Mouse (Mus musculus): ENCODE measurements at regions not wholly inside any gene's neighbourhood (a gene's known extent, or its start where the extent isn't known, plus 50 kb on each side); places are given as distances from the start of the nearest gene placed in this dataset.

DNA sequence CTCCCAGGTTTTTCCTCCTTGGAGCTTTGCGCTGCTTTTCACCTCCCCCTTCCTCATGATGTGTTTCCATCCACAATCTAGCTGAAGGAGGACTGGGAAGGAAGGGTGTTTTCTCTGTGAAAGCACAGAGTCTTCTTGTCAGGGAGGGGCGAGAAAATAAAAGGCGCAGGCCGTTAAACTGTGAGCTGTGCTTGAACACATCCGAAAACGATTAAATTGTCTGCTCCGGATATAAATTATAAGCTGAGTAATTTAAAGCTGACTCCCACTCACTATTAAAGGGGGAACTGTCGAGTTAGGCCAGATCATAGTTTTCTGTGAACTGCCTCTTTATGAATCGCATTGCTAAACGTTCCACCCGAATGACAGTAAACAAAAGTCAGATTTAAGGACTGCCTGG, 224.6 kb downstream of the Mpdz start:
- H3K4me1 ChIP-seq, result peaks cover 10% of the 10 kb centered on the region
- H3K27me3 ChIP-seq (replicated peaks), result no peaks in the 10 kb centered on the region
- no peak for ATAC-seq (ENCODE audit: low FRiP score)
- H3K9ac ChIP-seq (replicated peaks), result no peak overlapping the region
- H3K4me3 ChIP-seq (replicated peaks), result no peak overlapping the region
- H3K27ac ChIP-seq (replicated peaks), result no peak overlapping the region
- no peaks in the 10 kb centered on the region for H3K36me3 ChIP-seq
- 10% methylated on average over 11 of the region's 11 CpGs for WGBS
- peak overlapping the region; percentile 42 for H3K4me2 ChIP-seq
- H3K9me3 ChIP-seq (replicated peaks), result no peaks in the 10 kb centered on the region

DNA sequence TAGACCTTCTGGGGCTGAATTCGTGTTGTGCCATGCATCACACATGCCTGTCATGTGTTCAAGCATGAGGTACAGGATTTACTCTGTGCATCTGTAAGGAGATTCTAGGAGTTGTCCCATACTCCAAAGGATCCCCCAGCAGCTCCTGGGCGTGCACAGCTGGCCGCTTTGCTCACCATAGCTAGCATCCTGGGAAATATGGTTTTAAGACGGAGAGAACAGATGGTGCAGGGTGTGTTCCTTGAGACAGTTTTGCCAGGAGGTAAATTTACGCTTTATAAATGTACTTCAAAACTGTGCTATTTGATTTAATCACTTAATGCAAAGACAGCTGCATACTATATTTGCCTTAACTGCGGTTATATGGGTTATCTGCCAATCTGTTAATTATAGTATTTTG, 220.6 kb downstream of the Mpdz start:
- Histone ChIP-seq H3K27ac (replicated peaks) (no peak overlapping the region), H3K9me3 (replicated peaks) (no peaks in the 10 kb centered on the region), H3K4me1 (peaks cover 10% of the 10 kb centered on the region), H3K36me3 (no peaks in the 10 kb centered on the region), H3K4me2 (no peak overlapping the region), H3K9ac (replicated peaks) (no peak overlapping the region), H3K27me3 (replicated peaks) (no peaks in the 10 kb centered on the region), H3K4me3 (replicated peaks) (no peak overlapping the region)
- no peak for ATAC-seq (ENCODE audit: low FRiP score)
- WGBS, result 62% methylated on average over 6 of the region's 6 CpGs

DNA sequence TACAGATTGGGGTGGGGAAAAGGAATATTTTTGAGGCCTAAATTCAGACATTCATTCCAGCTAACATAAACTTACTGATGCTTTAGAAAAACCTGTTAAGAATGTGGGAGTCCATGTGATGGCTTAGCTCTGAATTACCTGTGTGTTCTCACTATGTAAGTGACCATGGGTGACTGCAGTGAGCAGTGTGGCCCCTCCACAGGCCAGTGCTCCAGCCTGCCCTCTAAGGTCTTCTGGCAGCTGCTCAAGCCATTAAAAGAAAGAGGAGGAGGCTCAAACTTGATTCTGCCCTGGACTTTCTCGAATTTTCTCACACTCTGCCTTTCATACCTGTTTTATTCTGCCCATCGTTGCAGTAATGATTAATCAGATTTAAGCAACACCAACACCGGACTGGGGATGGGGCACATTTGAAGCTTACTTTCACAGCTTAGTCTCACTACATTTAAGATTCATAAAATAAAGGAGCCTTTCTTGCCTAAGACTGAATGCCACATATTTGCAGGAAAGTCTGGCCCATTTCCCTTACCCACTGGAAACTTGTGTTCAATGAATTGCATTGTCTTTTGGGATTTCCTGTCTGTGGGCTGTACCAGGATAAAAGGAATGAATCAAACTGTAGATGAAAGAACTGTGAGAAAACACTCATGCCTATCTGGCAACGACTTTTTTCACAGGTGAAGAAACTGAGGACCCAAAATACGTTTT, 220.0 kb downstream of the Mpdz start:
- H3K9ac ChIP-seq (replicated peaks), result no peak overlapping the region
- H3K36me3 ChIP-seq, result no peaks in the 10 kb centered on the region
- ATAC-seq (ENCODE audit: low FRiP score), result no peak
- H3K4me1 ChIP-seq, result peaks cover 10% of the 10 kb centered on the region
- H3K4me2 ChIP-seq, result no peak overlapping the region
- H3K27ac ChIP-seq (replicated peaks), result no peak overlapping the region
- no peaks in the 10 kb centered on the region for H3K9me3 ChIP-seq (replicated peaks)
- WGBS, result 71% methylated on average over 5 of the region's 5 CpGs
- H3K27me3 ChIP-seq (replicated peaks), result no peaks in the 10 kb centered on the region
- no peak overlapping the region for H3K4me3 ChIP-seq (replicated peaks)
